Mouse (Mus musculus) forebrain, embryonic 10.5 days (tissue): ENCODE measurements around the gene Sass6. TPM values are rescaled to one million over a fixed set of nuclear protein-coding genes. Genes with fewer than 3 reads are reported as not detected.

Experiments used
- DNase-seq: peaks from one replicate; pipeline ENCODE4 v3.0.0-alpha.2; 2017; ENCODE audit warnings: low spot score; ENCODE audit errors: extremely low spot score
- H3K27ac ChIP-seq: fragments of 300-500 bp; sonication (generic); 2 replicates; pipeline ENCODE4 v1.5.1; 2016; ENCODE audit warnings: mild to moderate bottlenecking
- H3K27me3 ChIP-seq: fragments of 300-500 bp; sonication (generic); 2 replicates; pipeline ENCODE4 v1.6.1; 2016; ENCODE audit warnings: mild to moderate bottlenecking; ENCODE audit not compliant: poor library complexity, severe bottlenecking
- H3K36me3 ChIP-seq: fragments of 300-500 bp; sonication (generic); replicated peaks from 2 replicates; pipeline ENCODE4 v1.6.1; 2016; ENCODE audit warnings: mild to moderate bottlenecking, moderate library complexity
- H3K4me1 ChIP-seq: fragments of 300-500 bp; sonication (generic); 2 replicates; pipeline ENCODE4 v1.6.1; 2016
- H3K4me3 ChIP-seq: fragments of 300-500 bp; sonication (generic); 2 replicates; pipeline ENCODE4 v1.5.1; 2016; ENCODE audit warnings: mild to moderate bottlenecking, moderate library complexity
- H3K9me3 ChIP-seq: fragments of 300-500 bp; sonication (generic); 2 replicates; pipeline ENCODE4 v1.6.1; 2016; ENCODE audit warnings: mild to moderate bottlenecking, moderate library complexity
- WGBS: fragments of 180-500 bp; shearing (Covaris S2); methylation state at CpG from one replicate; pipeline ENCODE4 v1.1.7; 2016; 5-methylcytosine and 5-hydroxymethylcytosine counted together
- polyA plus RNA-seq: library from polyadenylated mRNA; unstranded; fragments of >200 nt; fragmentation: Nextera tagmentation; extraction: Ambion mirVana; gene quantifications from 2 replicates; pipeline ENCODE4 v1.2.1, GENCODE M21; 2016

Sass6 gene
- polyA plus RNA-seq, 1 experiment from 2014 or later: 42.7 TPM

- 95% methylated on average over 5 of the region's 5 CpGs for WGBS
- peaks cover 4% of the 10 kb centered on the region for H3K4me1 ChIP-seq
- H3K36me3 ChIP-seq: peaks cover 34% of the 10 kb centered on the region
- no peaks in the 10 kb centered on the region for H3K27me3 ChIP-seq
- no peak for DNase-seq
- no peak overlapping the region for H3K27ac ChIP-seq
- no peaks in the 10 kb centered on the region for H3K9me3 ChIP-seq
- H3K4me3 ChIP-seq: no peak overlapping the region
Observed at GRCm38 (mm10) chr3:116601005-116601404, 6.2 kb downstream of the Sass6 start.

- no peaks in the 10 kb centered on the region for H3K4me1 ChIP-seq
- H3K9me3 ChIP-seq: no peaks in the 10 kb centered on the region
- H3K4me3 ChIP-seq: no peak overlapping the region
- H3K36me3 ChIP-seq: peaks cover 39% of the 10 kb centered on the region
- no peak for DNase-seq
- no peaks in the 10 kb centered on the region for H3K27me3 ChIP-seq
- WGBS: 96% methylated on average over 5 of the region's 5 CpGs
- no peak overlapping the region for H3K27ac ChIP-seq
Observed at GRCm38 (mm10) chr3:116601781-116602180, 7.0 kb downstream of the Sass6 start.

GRCm38 (mm10) chr3:116604570-116604969 is 9.8 kb downstream of the Sass6 start:
- Histone ChIP-seq H3K4me1 (no peaks in the 10 kb centered on the region), H3K36me3 (peaks cover 50% of the 10 kb centered on the region), H3K27ac (no peak overlapping the region), H3K27me3 (no peaks in the 10 kb centered on the region), H3K4me3 (no peak overlapping the region), H3K9me3 (no peaks in the 10 kb centered on the region)
- WGBS: 88% methylated on average over 9 of the region's 9 CpGs
- no peak for DNase-seq

GRCm38 (mm10) chr3:116614295-116614892 is 19.6 kb downstream of the Sass6 start, which contains the start of gene Trmt13:
Gene Trmt13, minus strand, starts transcription at chr3:116614587.
- no peak for DNase-seq
- 89% methylated on average over 10 of the region's 10 CpGs for WGBS
- peaks cover 73% of the 10 kb centered on the region for H3K36me3 ChIP-seq

GRCm38 (mm10) chr3:116615318-116616068 is 20.7 kb downstream of the Sass6 start:
- no peaks in the 10 kb centered on the region for H3K27me3 ChIP-seq
- no peaks in the 10 kb centered on the region for H3K4me1 ChIP-seq
- no peak for DNase-seq
- no peak overlapping the region for H3K27ac ChIP-seq
- H3K36me3 ChIP-seq: peaks cover 73% of the 10 kb centered on the region
- WGBS: 92% methylated on average over 8 of the region's 8 CpGs
- H3K9me3 ChIP-seq: no peaks in the 10 kb centered on the region
- H3K4me3 ChIP-seq: no peak overlapping the region

More at GRCm38 (mm10) chr3:116614295-116614892, 19.6 kb downstream of the Sass6 start, which contains the start of gene Trmt13:
- Histone ChIP-seq H3K9me3 (no peaks in the 10 kb centered on the region), H3K4me1 (no peaks in the 10 kb centered on the region), H3K27me3 (no peaks in the 10 kb centered on the region), H3K27ac (no peak within 1 kb of the TSS), H3K4me3 (no peak within 1 kb of the TSS)

GRCm38 (mm10) chr3:116618855-116619254 is 24.1 kb downstream of the Sass6 start:
- 84% methylated on average over 6 of the region's 6 CpGs for WGBS
- Histone ChIP-seq H3K9me3 (no peaks in the 10 kb centered on the region), H3K4me3 (no peak overlapping the region), H3K4me1 (no peaks in the 10 kb centered on the region), H3K27me3 (no peaks in the 10 kb centered on the region), H3K36me3 (peaks cover 82% of the 10 kb centered on the region), H3K27ac (no peak overlapping the region)
- DNase-seq: no peak

- WGBS: 93% methylated on average over 7 of the region's 7 CpGs
- no peak overlapping the region for H3K27ac ChIP-seq
- DNase-seq: no peak
- no peaks in the 10 kb centered on the region for H3K27me3 ChIP-seq
- peaks cover 63% of the 10 kb centered on the region for H3K36me3 ChIP-seq
- no peaks in the 10 kb centered on the region for H3K9me3 ChIP-seq
- no peaks in the 10 kb centered on the region for H3K4me1 ChIP-seq
- H3K4me3 ChIP-seq: no peak overlapping the region
Observed at GRCm38 (mm10) chr3:116620636-116621370, 26.0 kb downstream of the Sass6 start.

- H3K4me3 ChIP-seq: no peak overlapping the region
- H3K9me3 ChIP-seq: no peaks in the 10 kb centered on the region
- no peak for DNase-seq
- no peaks in the 10 kb centered on the region for H3K27me3 ChIP-seq
- no peak overlapping the region for H3K27ac ChIP-seq
- 94% methylated on average over 7 of the region's 7 CpGs for WGBS
- no peaks in the 10 kb centered on the region for H3K4me1 ChIP-seq
- H3K36me3 ChIP-seq: peaks cover 71% of the 10 kb centered on the region
Observed at GRCm38 (mm10) chr3:116622641-116623040, 27.9 kb downstream of the Sass6 start.

GRCm38 (mm10) chr3:116631459-116631858 is 36.7 kb downstream of the Sass6 start:
- no peak overlapping the region for H3K4me3 ChIP-seq
- 89% methylated on average over 1 of the region's 1 CpGs for WGBS
- DNase-seq: no peak
- no peak overlapping the region for H3K27ac ChIP-seq
- H3K9me3 ChIP-seq: no peaks in the 10 kb centered on the region
- peaks cover 94% of the 10 kb centered on the region for H3K36me3 ChIP-seq
- H3K4me1 ChIP-seq: no peaks in the 10 kb centered on the region
- no peaks in the 10 kb centered on the region for H3K27me3 ChIP-seq

GRCm38 (mm10) chr3:116632971-116633370 is 38.2 kb downstream of the Sass6 start:
- no peak overlapping the region for H3K4me3 ChIP-seq
- WGBS: 96% methylated on average over 3 of the region's 3 CpGs
- H3K27me3 ChIP-seq: no peaks in the 10 kb centered on the region
- H3K36me3 ChIP-seq: peaks cover 96% of the 10 kb centered on the region
- H3K4me1 ChIP-seq: no peaks in the 10 kb centered on the region
- no peak for DNase-seq
- no peaks in the 10 kb centered on the region for H3K9me3 ChIP-seq
- no peak overlapping the region for H3K27ac ChIP-seq

GRCm38 (mm10) chr3:116634091-116634490 is 39.3 kb downstream of the Sass6 start:
- H3K4me3 ChIP-seq: no peak overlapping the region
- H3K9me3 ChIP-seq: no peaks in the 10 kb centered on the region
- no peaks in the 10 kb centered on the region for H3K27me3 ChIP-seq
- DNase-seq: no peak
- no peaks in the 10 kb centered on the region for H3K4me1 ChIP-seq
- H3K27ac ChIP-seq: no peak overlapping the region
- 95% methylated on average over 3 of the region's 3 CpGs for WGBS
- peaks cover 97% of the 10 kb centered on the region for H3K36me3 ChIP-seq

- H3K4me3 ChIP-seq: no peak overlapping the region
- H3K36me3 ChIP-seq: peaks cover 97% of the 10 kb centered on the region
- 91% methylated on average over 8 of the region's 8 CpGs for WGBS
Observed at GRCm38 (mm10) chr3:116634853-116635252, 40.1 kb downstream of the Sass6 start.

GRCm38 (mm10) chr3:116635799-116636198 is 41.0 kb downstream of the Sass6 start:
- Histone ChIP-seq H3K4me3 (no peak overlapping the region), H3K27me3 (no peaks in the 10 kb centered on the region), H3K27ac (no peak overlapping the region), H3K36me3 (peaks cover 98% of the 10 kb centered on the region), H3K9me3 (no peaks in the 10 kb centered on the region), H3K4me1 (no peaks in the 10 kb centered on the region)
- DNase-seq: no peak
- 78% methylated on average over 5 of the region's 5 CpGs for WGBS

More at GRCm38 (mm10) chr3:116634853-116635252, 40.1 kb downstream of the Sass6 start:
- no peak for DNase-seq
- Histone ChIP-seq H3K4me1 (no peaks in the 10 kb centered on the region), H3K9me3 (no peaks in the 10 kb centered on the region), H3K27ac (no peak overlapping the region), H3K27me3 (no peaks in the 10 kb centered on the region)
